19 mouse cellular contexts compared by ENCODE assay signal in genomic region chr10:112044283-112044682, GRCm38 (mm10). TPM values are rescaled to one million over a fixed set of nuclear protein-coding genes. Genes with fewer than 3 reads are reported as not detected.
DNase-seq lines count a peak whose midpoint lies in the region; ATAC-seq and TF ChIP-seq lines count a peak whose summit lies in the region.
"Not testable (repeated sequence)": the region's sequence is repeated elsewhere in the genome, so short reads cannot be mapped to it uniquely, and the experiment has no call there.
"Had no signal": no experiment of that assay in that cellular context is flagged by ENCODE, and none has a peak within 500 bp of the region (broad histone marks: within the 10 kb centered on the region; RNA-seq: fewer than 3 reads in every experiment).

No protein-coding gene starts in this region.

- not testable (repeated sequence) for H3K36me3 ChIP-seq in hindbrain, embryonic 16.5 days (ENCODE audit: control insufficient read depth, insufficient read depth, low read length); lung, embryonic 14.5 days (ENCODE audit: insufficient read depth); midbrain, embryonic 15.5 days (replicated peaks); neural tube, embryonic 15.5 days

- H3K9me3 ChIP-seq in hindbrain, embryonic 16.5 days (ENCODE audit: control insufficient read depth, low read length); lung, embryonic 14.5 days (ENCODE audit: low read depth, low read length); midbrain, embryonic 15.5 days; neural tube, embryonic 15.5 days (replicated peaks): not testable (repeated sequence)

- H3K4me3 ChIP-seq in hindbrain, embryonic 16.5 days (ENCODE audit: low read length); lung, embryonic 14.5 days (ENCODE audit: low read depth, low read length); midbrain, embryonic 15.5 days: not testable (repeated sequence)
- H3K4me3 ChIP-seq in neural tube, embryonic 15.5 days (replicated peaks): 0 out of 2 replicates have a peak overlapping the region, but pooled peaks have one; percentile 5

- TF ChIP-seq CTCF in brain, embryonic 14.5 days (IDR thresholded peaks at IDR 0.05; ENCODE audit: borderline replicate concordance, extremely low read depth, insufficient read depth, insufficient read length); lung, embryonic 14.5 days (IDR thresholded peaks at IDR 0.05; ENCODE audit: low read depth): not testable (repeated sequence)

- peak overlapping the region; percentile 37 for H3K4me2 ChIP-seq in hindbrain, embryonic 16.5 days (ENCODE audit: low read length)
- H3K4me2 ChIP-seq in lung, embryonic 14.5 days: not testable (repeated sequence)
- H3K4me2 ChIP-seq in midbrain, embryonic 15.5 days: peak overlapping the region; percentile 32; the same call in 1 of the 2 replicates
- peak overlapping the region; percentile 46 for H3K4me2 ChIP-seq in neural tube, embryonic 15.5 days

- not testable (repeated sequence) for TF ChIP-seq POLR2A in brain, embryonic 14.5 days (IDR thresholded peaks at IDR 0.05; ENCODE audit: borderline replicate concordance, extremely low read depth, insufficient read depth, insufficient read length, poor library complexity, severe bottlenecking)

- H3K27ac ChIP-seq in hindbrain, embryonic 16.5 days (ENCODE audit: low read depth, low read length); lung, embryonic 14.5 days (ENCODE audit: low read depth); midbrain, embryonic 15.5 days; neural tube, embryonic 15.5 days (replicated peaks): not testable (repeated sequence)

- H3K27me3 ChIP-seq in hindbrain, embryonic 16.5 days (replicated peaks; ENCODE audit: control insufficient read depth, insufficient read depth, low read length); lung, embryonic 14.5 days (ENCODE audit: insufficient read depth, low read length); midbrain, embryonic 15.5 days (replicated peaks); neural tube, embryonic 15.5 days (replicated peaks): not testable (repeated sequence)

- ATAC-seq in hindbrain, embryonic 16.5 days; neural tube, embryonic 15.5 days (ENCODE audit: low FRiP score): not testable (repeated sequence)
- peak; percentile 56; the same call in 1 of the 2 replicates for ATAC-seq in lung, embryonic 14.5 days (ENCODE audit: insufficient read depth)
- ATAC-seq in midbrain, embryonic 15.5 days (replicated peaks): peak; percentile 78

- DNase-seq in brain, embryonic 14.5 days (ENCODE audit: low read depth): peak; percentile 25
- DNase-seq in heart, adult 11 months: peak; percentile 79
- DNase-seq in lung, embryonic 14.5 days: not testable (repeated sequence)
- peak; percentile 3 for DNase-seq in thymus, postnatal 25 days

- 46% methylated on average over 14 of the region's 14 CpGs for WGBS in hindbrain, embryonic 16.5 days
- WGBS in lung, embryonic 14.5 days: 49% methylated on average over 13 of the region's 14 CpGs
- WGBS in midbrain, embryonic 15.5 days: 45% methylated on average over 14 of the region's 14 CpGs
- 41% methylated on average over 14 of the region's 14 CpGs for WGBS in neural tube, embryonic 15.5 days

- H3K9ac ChIP-seq in hindbrain, embryonic 16.5 days (ENCODE audit: low read depth, low read length); lung, embryonic 14.5 days; midbrain, embryonic 15.5 days; neural tube, embryonic 15.5 days (replicated peaks): not testable (repeated sequence)

- not testable (repeated sequence) for H3K4me1 ChIP-seq in hindbrain, embryonic 16.5 days (ENCODE audit: control insufficient read depth, insufficient read depth, low read depth, low read length); lung, embryonic 14.5 days (ENCODE audit: insufficient read depth); midbrain, embryonic 15.5 days; neural tube, embryonic 15.5 days

RNA-seq across cellular contexts. Expression of gene Glipr1l1, which starts 15.7 kb away (rescaled TPM):
- polyA plus RNA-seq in brain, embryonic 14.5 days (2012; rRNA removed): not detected in 2 replicates
- polyA plus RNA-seq in hindbrain, embryonic 16.5 days (2015; fragmentation: Nextera tagmentation; extraction: Ambion mirVana): 0.24 TPM in 1 of 2 replicates, not detected in the other
- polyA plus RNA-seq in lung, embryonic 14.5 days (2014; fragmentation: Nextera tagmentation; extraction: Ambion mirVana): not detected in 2 replicates
- polyA plus RNA-seq in midbrain, embryonic 15.5 days (2015; fragmentation: Nextera tagmentation; extraction: Ambion mirVana): 0.26 and 0.33 TPM in 2 replicates
- polyA plus RNA-seq in neural tube, embryonic 15.5 days (2015; fragmentation: Nextera tagmentation; extraction: Ambion mirVana): not detected in 2 replicates
- polyA plus RNA-seq: embryonic facial prominence, embryonic 11.5 days; forebrain, embryonic 14.5 days; G1E; heart, embryonic 13.5 days; hindbrain, embryonic 10.5 days; inflammation-experienced regulatory T-cells, adult 6 months; kidney, embryonic 15.5 days; limb, embryonic 13.5 days; liver, embryonic 11.5 days; liver, embryonic 16.5 days; lung, embryonic 16.5 days; stomach, embryonic 16.5 days had no signal

RNA-seq across cellular contexts. Expression of gene Glipr1l2, which starts 38.9 kb away (rescaled TPM):
- not detected in 2 replicates for polyA plus RNA-seq in brain, embryonic 14.5 days (2012; rRNA removed)
- polyA plus RNA-seq in hindbrain, embryonic 16.5 days (2015; fragmentation: Nextera tagmentation; extraction: Ambion mirVana): not detected in 2 replicates
- not detected in 2 replicates for polyA plus RNA-seq in lung, embryonic 14.5 days (2014; fragmentation: Nextera tagmentation; extraction: Ambion mirVana)
- not detected in 2 replicates for polyA plus RNA-seq in midbrain, embryonic 15.5 days (2015; fragmentation: Nextera tagmentation; extraction: Ambion mirVana)
- not detected in 2 replicates for polyA plus RNA-seq in neural tube, embryonic 15.5 days (2015; fragmentation: Nextera tagmentation; extraction: Ambion mirVana)
- polyA plus RNA-seq: embryonic facial prominence, embryonic 11.5 days; forebrain, embryonic 14.5 days; G1E; heart, embryonic 13.5 days; hindbrain, embryonic 10.5 days; inflammation-experienced regulatory T-cells, adult 6 months; kidney, embryonic 15.5 days; limb, embryonic 13.5 days; liver, embryonic 11.5 days; liver, embryonic 16.5 days; lung, embryonic 16.5 days; stomach, embryonic 16.5 days had no signal

RNA-seq across cellular contexts. Expression of gene Glipr1, which starts 41.9 kb away (rescaled TPM):
- polyA plus RNA-seq in brain, embryonic 14.5 days (2012; rRNA removed): 0.68 and 0.79 TPM in 2 replicates
- 0.76 and 1.5 TPM in 2 replicates for polyA plus RNA-seq in hindbrain, embryonic 16.5 days (2015; fragmentation: Nextera tagmentation; extraction: Ambion mirVana)
- 1.5 and 3.0 TPM in 2 replicates for polyA plus RNA-seq in lung, embryonic 14.5 days (2014; fragmentation: Nextera tagmentation; extraction: Ambion mirVana)
- polyA plus RNA-seq in midbrain, embryonic 15.5 days (2015; fragmentation: Nextera tagmentation; extraction: Ambion mirVana): 0.39 and 0.57 TPM in 2 replicates
- polyA plus RNA-seq in neural tube, embryonic 15.5 days (2015; fragmentation: Nextera tagmentation; extraction: Ambion mirVana): 1.4 and 3.9 TPM in 2 replicates
